Mouse (Mus musculus): ENCODE measurements at regions not wholly inside any gene's neighbourhood (a gene's known extent, or its start where the extent isn't known, plus 50 kb on each side); places are given as distances from the start of the nearest gene placed in this dataset.
A peak's percentile ranks its signal among the peaks of the same experiment; 100 is the strongest.

GRCm38 (mm10) chr9:120767396-120767795 lies 161.6 kb upstream of the Ctnnb1 start:
- DNase-seq (ENCODE audit: low spot score in 2 of 2): no peak

GRCm38 (mm10) chr9:120769056-120769455 lies 160.0 kb upstream of the Ctnnb1 start:
- no peak for DNase-seq (ENCODE audit: low spot score in 2 of 2)

- no peak for DNase-seq (ENCODE audit: low spot score in 2 of 2)
These were observed 159.3 kb upstream of the Ctnnb1 start for GRCm38 (mm10) chr9:120769679-120770078.

- no peak for DNase-seq (ENCODE audit: low spot score in 2 of 2)
These were observed 158.1 kb upstream of the Ctnnb1 start for GRCm38 (mm10) chr9:120770886-120771285.

GRCm38 (mm10) chr9:120771896-120772530 lies 157.0 kb upstream of the Ctnnb1 start:
- DNase-seq (ENCODE audit: low spot score in 2 of 2): no peak

- no peak for DNase-seq (ENCODE audit: low spot score in 2 of 2)
These were observed 154.8 kb upstream of the Ctnnb1 start for GRCm38 (mm10) chr9:120774251-120774650.

GRCm38 (mm10) chr9:120774772-120775171 lies 154.2 kb upstream of the Ctnnb1 start:
- DNase-seq (ENCODE audit: low spot score in 2 of 2): no peak

- no peak for DNase-seq (ENCODE audit: low spot score in 2 of 2)
These were observed 153.3 kb upstream of the Ctnnb1 start for GRCm38 (mm10) chr9:120775721-120776120.

- DNase-seq (ENCODE audit: low spot score in 2 of 2): no peak
These were observed 152.5 kb upstream of the Ctnnb1 start for GRCm38 (mm10) chr9:120776456-120777001.

GRCm38 (mm10) chr9:120777016-120777415 lies 152.0 kb upstream of the Ctnnb1 start:
- no peak for DNase-seq (ENCODE audit: low spot score in 2 of 2)

GRCm38 (mm10) chr9:120777501-120777900 lies 151.5 kb upstream of the Ctnnb1 start:
- DNase-seq (ENCODE audit: low spot score in 2 of 2): no peak

- DNase-seq (ENCODE audit: low spot score in 2 of 2): no peak
These were observed 150.6 kb upstream of the Ctnnb1 start for GRCm38 (mm10) chr9:120778423-120778822.

- no peak for DNase-seq (ENCODE audit: low spot score in 2 of 2)
These were observed 134.8 kb upstream of the Ctnnb1 start for GRCm38 (mm10) chr9:120794210-120794609.

GRCm38 (mm10) chr9:120796111-120796880 lies 132.7 kb upstream of the Ctnnb1 start:
- DNase-seq (ENCODE audit: low spot score in 2 of 2): no peak

GRCm38 (mm10) chr9:120797996-120798663 lies 130.9 kb upstream of the Ctnnb1 start:
- peak in 1 of 2 experiments; percentile 19 for DNase-seq (ENCODE audit: low spot score in 2 of 2)

GRCm38 (mm10) chr9:120798901-120799300 lies 130.1 kb upstream of the Ctnnb1 start:
- no peak for DNase-seq (ENCODE audit: low spot score in 2 of 2)

GRCm38 (mm10) chr9:120802646-120803045 lies 126.4 kb upstream of the Ctnnb1 start:
- DNase-seq (ENCODE audit: low spot score in 2 of 2): no peak

GRCm38 (mm10) chr9:120804760-120805294 lies 124.2 kb upstream of the Ctnnb1 start:
- DNase-seq (ENCODE audit: low spot score in 2 of 2): no peak

GRCm38 (mm10) chr9:120808741-120809425 lies 120.1 kb upstream of the Ctnnb1 start:
- DNase-seq (ENCODE audit: low spot score in 2 of 2): no peak

GRCm38 (mm10) chr9:120811522-120811921 lies 117.5 kb upstream of the Ctnnb1 start:
- no peak for DNase-seq (ENCODE audit: low spot score in 2 of 2)

GRCm38 (mm10) chr9:120812667-120813210 lies 116.3 kb upstream of the Ctnnb1 start:
- no peak for DNase-seq (ENCODE audit: low spot score in 2 of 2)
